Mouse (Mus musculus) ES-Bruce4 (cell line): ENCODE results near the gene Olfr770. TPM values are rescaled to one million over a fixed set of nuclear protein-coding genes. Genes with fewer than 3 reads are reported as not detected.
"Not testable (repeated sequence)": the region's sequence is repeated elsewhere in the genome, so short reads cannot be mapped to it uniquely, and the experiment has no call there.

Experiments
- H3K27ac ChIP-seq: 2 replicates; pipeline ENCODE4 v1.5.1; 2012; ENCODE audit warnings: low read length, inconsistent platforms; ENCODE audit not compliant: insufficient read depth
- H3K27me3 ChIP-seq: 2 replicates; pipeline ENCODE4 v1.6.1; 2012; ENCODE audit warnings: mild to moderate bottlenecking, low read length, inconsistent platforms; ENCODE audit not compliant: control insufficient read depth, poor library complexity, insufficient read depth, severe bottlenecking
- H3K36me3 ChIP-seq: 2 replicates; pipeline ENCODE4 v1.6.1; 2012; ENCODE audit warnings: inconsistent platforms, mild to moderate bottlenecking, low read length, moderate library complexity; ENCODE audit not compliant: control insufficient read depth, poor library complexity, insufficient read depth, severe bottlenecking
- H3K4me1 ChIP-seq: one replicate; pipeline ENCODE4 v1.8.1; 2011; ENCODE audit warnings: low read length; ENCODE audit not compliant: control insufficient read depth, insufficient read depth
- H3K4me3 ChIP-seq: 2 replicates; pipeline ENCODE4 v1.5.1; 2011; ENCODE audit warnings: low read depth, mild to moderate bottlenecking, low read length
- H3K9ac ChIP-seq: 2 replicates; pipeline ENCODE4 v1.6.1; 2012; ENCODE audit warnings: low read depth, mild to moderate bottlenecking, inconsistent platforms; ENCODE audit not compliant: poor library complexity, severe bottlenecking
- H3K9me3 ChIP-seq: replicated peaks from 2 replicates; pipeline ENCODE4 v1.6.1; 2012; ENCODE audit warnings: mild to moderate bottlenecking, low read length, inconsistent platforms; ENCODE audit not compliant: control insufficient read depth, poor library complexity, insufficient read depth, severe bottlenecking
- CTCF ChIP-seq: IDR thresholded peaks from one replicate; pipeline ENCODE4 v1.8.1; 2011; ENCODE audit warnings: low read depth, low read length
- EP300 ChIP-seq: IDR thresholded peaks from 2 replicates; pipeline ENCODE4 v1.6.1; 2011; ENCODE audit warnings: low read depth, low read length; ENCODE audit not compliant: insufficient read depth
- POLR2A ChIP-seq: IDR thresholded peaks from one replicate; pipeline ENCODE4 v1.8.1; 2011; ENCODE audit warnings: low read length; ENCODE audit not compliant: insufficient read depth
- polyA plus RNA-seq: library from polyadenylated mRNA; stranded (reverse); fragments of >200 nt; gene quantifications from 2 replicates; pipeline ENCODE4 v1.2.4, GENCODE M21; 2011; ENCODE audit warnings: low read depth; ENCODE audit not compliant: missing spikeins, insufficient read depth, insufficient read length

Olfr770 gene
- polyA plus RNA-seq, 1 experiment = not detected

GRCm38 (mm10) chr10:129101231-129101630, 37.6 kb downstream of the Olfr770 start:
- Histone ChIP-seq H3K9me3 (no peaks in the 10 kb centered on the region), H3K4me3 (no peak overlapping the region), H3K4me1 (no peaks in the 10 kb centered on the region), H3K9ac (no peak overlapping the region), H3K27me3 (no peaks in the 10 kb centered on the region), H3K36me3 (no peaks in the 10 kb centered on the region), H3K27ac (no peak overlapping the region)
- no peak for TF ChIP-seq EP300
- TF ChIP-seq CTCF = no peak
- TF ChIP-seq POLR2A = no peak

GRCm38 (mm10) chr10:129099275-129099674, 39.5 kb downstream of the Olfr770 start, which contains the start of gene Olfr768:
TSS of gene Olfr768 (minus strand) at chr10:129099375.
- Histone ChIP-seq H3K4me1 (no peaks in the 10 kb centered on the region), H3K9me3 (no peaks in the 10 kb centered on the region), H3K27ac (no peak within 1 kb of the TSS), H3K9ac (no peak within 1 kb of the TSS), H3K4me3 (no peak within 1 kb of the TSS), H3K27me3 (no peaks in the 10 kb centered on the region), H3K36me3 (no peaks in the 10 kb centered on the region)
- TF ChIP-seq CTCF (no peak), EP300 (no peak), POLR2A (no peak)

GRCm38 (mm10) chr10:129082810-129083209, 56.0 kb downstream of the Olfr770 start, which contains the start of gene Olfr767:
TSS of gene Olfr767 (minus strand) at chr10:129082910.
- H3K9me3 ChIP-seq, H3K36me3 ChIP-seq, H3K4me1 ChIP-seq, H3K27ac ChIP-seq, H3K4me3 ChIP-seq, H3K9ac ChIP-seq, H3K27me3 ChIP-seq: not testable (repeated sequence)

Other genes with a start within 250 kb of the Olfr770 start
- gene Gdf11, start 247.3 kb downstream of the Olfr770 start, polyA plus RNA-seq = 2.8 and 3.0 TPM in 2 replicates
- gene Cd63, start 238.0 kb downstream of the Olfr770 start, polyA plus RNA-seq = 116 and 130 TPM in 2 replicates
- 3.5 and 3.9 TPM in 2 replicates for gene Rdh5, start 216.1 kb downstream of the Olfr770 start, polyA plus RNA-seq
- 36.7 and 44.5 TPM in 2 replicates for gene Bloc1s1, start 215.0 kb downstream of the Olfr770 start, polyA plus RNA-seq
- 1.6 and 3.2 TPM in 2 replicates for gene Itga7, start 205.2 kb downstream of the Olfr770 start, polyA plus RNA-seq
- gene Mettl7b, start 178.0 kb downstream of the Olfr770 start, polyA plus RNA-seq = not detected in 2 replicates
- gene Olfr9, start 149.6 kb downstream of the Olfr770 start, polyA plus RNA-seq = not detected in 2 replicates
- not detected in 2 replicates for gene Olfr763, start 128.2 kb downstream of the Olfr770 start, polyA plus RNA-seq
- gene Olfr764-ps1, start 99.1 kb downstream of the Olfr770 start, polyA plus RNA-seq = not detected in 2 replicates
- gene Olfr765, start 89.0 kb downstream of the Olfr770 start, polyA plus RNA-seq = not detected in 2 replicates
- not detected in 2 replicates for gene Olfr766-ps1, start 70.0 kb downstream of the Olfr770 start, polyA plus RNA-seq
- gene Olfr767, start 56.1 kb downstream of the Olfr770 start, polyA plus RNA-seq = not detected in 2 replicates
- gene Olfr768, start 39.6 kb downstream of the Olfr770 start, polyA plus RNA-seq = not detected in 2 replicates
- gene Olfr769, start 21.1 kb downstream of the Olfr770 start, polyA plus RNA-seq = not detected in 2 replicates
- gene Olfr771, start 25.8 kb upstream of the Olfr770 start, polyA plus RNA-seq = not detected in 2 replicates
- gene Olfr772, start 38.9 kb upstream of the Olfr770 start, polyA plus RNA-seq = not detected in 2 replicates
- not detected in 2 replicates for gene Olfr773, start 48.4 kb upstream of the Olfr770 start, polyA plus RNA-seq
- not detected in 2 replicates for gene Olfr774, start 97.2 kb upstream of the Olfr770 start, polyA plus RNA-seq
- gene Olfr775, start 109.4 kb upstream of the Olfr770 start, polyA plus RNA-seq = not detected in 2 replicates
- not detected in 2 replicates for gene Olfr776, start 120.1 kb upstream of the Olfr770 start, polyA plus RNA-seq
- not detected in 2 replicates for gene Olfr777, start 132.5 kb upstream of the Olfr770 start, polyA plus RNA-seq
- gene Olfr780, start 179.1 kb upstream of the Olfr770 start, polyA plus RNA-seq = not detected in 2 replicates
- gene Olfr781, start 189.9 kb upstream of the Olfr770 start, polyA plus RNA-seq = not detected in 2 replicates
- not detected in 2 replicates for gene Olfr782, start 209.9 kb upstream of the Olfr770 start, polyA plus RNA-seq
- gene Olfr784, start 245.1 kb upstream of the Olfr770 start, polyA plus RNA-seq = not detected in 2 replicates